Mouse (Mus musculus) stomach, postnatal 0 days (tissue): Measurements from ENCODE around the gene Naga. TPM values are rescaled to one million over a fixed set of nuclear protein-coding genes. Genes with fewer than 3 reads are reported as not detected.
A peak's percentile ranks its signal among the peaks of the same experiment; 100 is the strongest.

Experiments used
- ATAC-seq: fragments of 200-750 bp; cut with Nextera tagmentation; 2 replicates; pipeline ENCODE4 v1.8.0; 2017; ENCODE audit not compliant: low FRiP score, low TSS enrichment
- DNase-seq: peaks from one replicate; pipeline ENCODE4 v3.0.0-alpha.2; 2016; ENCODE audit warnings: low spot score
- H3K27ac ChIP-seq: fragments of 300-500 bp; sonication (generic); replicated peaks from 2 replicates; pipeline ENCODE4 v1.5.1; 2014; ENCODE audit warnings: mild to moderate bottlenecking, control low read depth
- H3K27me3 ChIP-seq: fragments of 300-500 bp; sonication (generic); 2 replicates; pipeline ENCODE4 v1.6.1; 2014; ENCODE audit warnings: low read length; ENCODE audit not compliant: control insufficient read depth, insufficient read depth
- H3K36me3 ChIP-seq: fragments of 300-500 bp; sonication (generic); 2 replicates; pipeline ENCODE4 v1.6.1; 2014; ENCODE audit warnings: low read length, mixed read lengths; ENCODE audit not compliant: control insufficient read depth, insufficient read depth
- H3K4me1 ChIP-seq: fragments of 300-500 bp; sonication (generic); replicated peaks from 2 replicates; pipeline ENCODE4 v1.6.1; 2014; ENCODE audit warnings: antibody characterized with exemption; ENCODE audit not compliant: control insufficient read depth, insufficient read depth
- H3K4me2 ChIP-seq: fragments of 300-500 bp; sonication (generic); replicated peaks from 2 replicates; pipeline ENCODE4 v1.6.1; 2014; ENCODE audit warnings: low read depth, mild to moderate bottlenecking, control low read depth, moderate library complexity
- H3K4me3 ChIP-seq: fragments of 300-500 bp; sonication (generic); 2 replicates; pipeline ENCODE4 v1.5.1; 2014; ENCODE audit warnings: low read depth, low read length, control low read depth
- H3K9ac ChIP-seq: fragments of 300-500 bp; sonication (generic); 2 replicates; pipeline ENCODE4 v1.6.1; 2014; ENCODE audit warnings: mild to moderate bottlenecking, low read length, control low read depth, mixed read lengths
- H3K9me3 ChIP-seq: fragments of 300-500 bp; sonication (generic); 2 replicates; pipeline ENCODE4 v1.6.1; 2016; ENCODE audit warnings: low read length; ENCODE audit not compliant: control insufficient read depth
- CTCF ChIP-seq: IDR thresholded peaks from 2 replicates; pipeline ENCODE4 v1.5.1; 2016; ENCODE audit warnings: antibody characterized with exemption, low read depth, mild to moderate bottlenecking, moderate library complexity
- EP300 ChIP-seq: optimal IDR thresholded peaks from 2 replicates; pipeline ENCODE3; 2016; ENCODE audit warnings: antibody characterized with exemption
- whole genome bisulfite sequencing: fragments of 180-500 bp; shearing (Covaris S2); extraction: QIAGEN DNeasy Blood & Tissue Kit; methylation state at CpG from one replicate; pipeline ENCODE4 v1.1.7; 2014; 5-methylcytosine and 5-hydroxymethylcytosine counted together
- polyA plus RNA-seq: library from polyadenylated mRNA; unstranded; fragments of >200 nt; fragmentation: Nextera tagmentation; extraction: Ambion mirVana; gene quantifications from 2 replicates; pipeline ENCODE4 v1.2.1, GENCODE M21; 2015

The Naga gene
- polyA plus RNA-seq, 1 experiment from 2014 or later, result 83.1 TPM

DNA sequence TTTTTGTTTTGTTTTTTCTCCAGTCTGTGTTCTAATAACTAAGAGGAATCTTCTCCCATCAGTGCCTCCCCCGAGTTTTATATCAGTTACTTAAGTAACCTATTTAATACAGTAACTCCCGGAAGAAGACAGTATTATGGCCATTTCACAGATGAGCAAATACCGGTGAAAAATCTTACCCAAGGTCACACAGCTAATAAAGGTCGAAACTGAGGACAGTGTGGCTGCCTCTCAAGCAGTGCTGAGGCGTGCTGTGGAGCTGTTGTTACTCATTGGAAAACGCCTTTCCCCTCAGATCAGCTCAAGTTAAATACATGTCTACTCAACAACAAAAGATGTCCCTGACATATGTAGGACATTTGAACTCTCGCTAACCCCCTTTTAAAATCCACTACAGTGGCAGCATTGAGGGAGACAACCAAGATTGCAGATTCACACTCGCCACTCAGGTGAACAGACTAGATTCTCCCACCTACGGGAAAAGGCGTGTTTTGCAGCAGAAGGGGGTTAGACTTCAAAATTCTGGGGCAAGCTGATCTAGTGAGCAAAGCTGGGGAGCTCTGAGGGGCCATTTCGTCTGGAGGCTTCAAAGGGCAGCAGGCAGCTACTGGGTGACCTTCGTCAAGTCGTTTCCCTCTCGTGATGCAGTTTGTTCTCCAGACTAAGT lies 14.5 kb upstream of the Naga start:
- Histone ChIP-seq H3K4me1 (no peaks in the 10 kb centered on the region), H3K27ac (peak overlapping the region; percentile 89), H3K27me3 (no peaks in the 10 kb centered on the region), H3K36me3 (peaks cover 15% of the 10 kb centered on the region), H3K4me3 (peak overlapping the region; percentile 96), H3K4me2 (peak overlapping the region; percentile 81), H3K9ac (peak overlapping the region; percentile 98), H3K9me3 (no peaks in the 10 kb centered on the region)
- no peak for ATAC-seq
- TF ChIP-seq CTCF (no peak), EP300 (no peak)
- DNase-seq, result no peak
- 17% methylated on average over 14 of the region's 14 CpGs for WGBS

DNA sequence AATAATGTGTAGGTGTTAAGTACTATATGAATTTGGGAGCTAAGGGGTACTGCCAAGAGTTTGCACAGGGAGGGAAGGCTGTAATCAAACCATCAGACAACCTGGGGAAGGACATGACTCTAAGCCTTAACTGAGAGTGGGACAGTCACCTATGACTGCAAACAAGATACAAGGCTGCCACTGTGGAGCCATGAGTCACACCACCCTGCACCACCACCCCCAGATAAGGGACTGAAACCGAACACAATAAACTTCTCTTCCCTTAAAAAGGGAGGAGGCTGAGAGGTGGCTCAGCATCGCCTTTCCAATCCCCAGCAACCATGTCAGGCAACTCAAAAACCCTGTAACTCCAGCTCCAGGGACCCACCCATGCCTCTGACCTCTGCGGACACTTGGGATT lies 12.8 kb upstream of the Naga start:
- Histone ChIP-seq H3K36me3 (peaks cover 17% of the 10 kb centered on the region), H3K4me1 (0 out of 2 replicates have a peak, but pooled peaks cover 7% of the 10 kb centered on the region), H3K27me3 (no peaks in the 10 kb centered on the region), H3K4me3 (no peak overlapping the region), H3K9ac (no peak overlapping the region), H3K9me3 (no peaks in the 10 kb centered on the region), H3K27ac (no peak overlapping the region), H3K4me2 (no peak overlapping the region)
- ATAC-seq (no peak), DNase-seq (no peak)
- 49% methylated on average over 3 of the region's 3 CpGs for WGBS
- TF ChIP-seq CTCF (no peak), EP300 (no peak)

DNA sequence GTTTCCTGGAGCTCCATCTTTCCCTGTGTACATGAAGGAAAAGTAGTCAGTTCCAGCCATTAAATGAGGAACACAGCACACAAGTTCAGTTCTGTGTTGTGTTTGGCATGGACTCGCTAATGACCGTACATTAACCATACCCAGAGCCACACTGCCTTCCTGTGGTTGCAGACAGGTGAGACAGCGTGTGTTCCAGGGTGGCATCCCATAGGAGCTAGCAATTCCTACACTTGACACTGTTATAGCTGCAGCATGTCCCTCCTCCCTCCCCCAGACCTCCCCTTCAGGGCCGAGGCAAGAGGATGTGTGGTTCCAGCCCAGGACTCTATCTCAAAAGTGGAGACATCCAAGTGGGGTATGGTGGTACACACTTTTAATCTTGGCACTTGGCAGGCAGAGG lies 11.6 kb upstream of the Naga start:
- Histone ChIP-seq H3K36me3 (peaks cover 17% of the 10 kb centered on the region), H3K4me2 (no peak overlapping the region), H3K27me3 (no peaks in the 10 kb centered on the region), H3K9ac (no peak overlapping the region), H3K4me3 (no peak overlapping the region), H3K9me3 (no peaks in the 10 kb centered on the region), H3K4me1 (peaks cover 7% of the 10 kb centered on the region; the same call in 1 of the 2 replicates), H3K27ac (no peak overlapping the region)
- TF ChIP-seq CTCF (peak; percentile 39; the same call in 1 of the 2 replicates), EP300 (no peak)
- WGBS, result 69% methylated on average over 3 of the region's 4 CpGs
- DNase-seq (no peak), ATAC-seq (no peak)

DNA sequence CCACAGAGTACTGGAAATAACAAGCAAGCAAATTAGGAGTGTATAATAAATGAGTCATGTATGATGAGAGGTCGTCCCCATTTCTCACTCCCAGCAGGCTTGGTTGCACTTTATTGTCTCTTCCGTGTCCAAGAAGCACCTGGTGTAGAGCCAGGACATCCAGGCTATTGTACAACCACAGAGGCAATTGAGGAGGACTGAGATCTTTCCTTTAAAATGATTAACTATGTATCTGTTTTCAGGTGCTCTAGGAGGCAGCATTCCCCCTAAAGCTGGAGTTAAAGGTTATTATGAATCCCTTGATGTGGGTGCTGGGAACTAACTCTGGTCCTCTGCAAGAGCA lies 10.2 kb upstream of the Naga start:
- Histone ChIP-seq H3K4me3 (no peak overlapping the region), H3K36me3 (peaks cover 17% of the 10 kb centered on the region), H3K27ac (no peak overlapping the region), H3K4me1 (peaks cover 7% of the 10 kb centered on the region; the same call in 1 of the 2 replicates), H3K4me2 (no peak overlapping the region), H3K9ac (no peak overlapping the region), H3K27me3 (no peaks in the 10 kb centered on the region), H3K9me3 (no peaks in the 10 kb centered on the region)
- 81% methylated on average over 2 of the region's 2 CpGs for WGBS
- ATAC-seq, result no peak
- no peak for DNase-seq
- no peak for TF ChIP-seq EP300
- no peak for TF ChIP-seq CTCF

DNA sequence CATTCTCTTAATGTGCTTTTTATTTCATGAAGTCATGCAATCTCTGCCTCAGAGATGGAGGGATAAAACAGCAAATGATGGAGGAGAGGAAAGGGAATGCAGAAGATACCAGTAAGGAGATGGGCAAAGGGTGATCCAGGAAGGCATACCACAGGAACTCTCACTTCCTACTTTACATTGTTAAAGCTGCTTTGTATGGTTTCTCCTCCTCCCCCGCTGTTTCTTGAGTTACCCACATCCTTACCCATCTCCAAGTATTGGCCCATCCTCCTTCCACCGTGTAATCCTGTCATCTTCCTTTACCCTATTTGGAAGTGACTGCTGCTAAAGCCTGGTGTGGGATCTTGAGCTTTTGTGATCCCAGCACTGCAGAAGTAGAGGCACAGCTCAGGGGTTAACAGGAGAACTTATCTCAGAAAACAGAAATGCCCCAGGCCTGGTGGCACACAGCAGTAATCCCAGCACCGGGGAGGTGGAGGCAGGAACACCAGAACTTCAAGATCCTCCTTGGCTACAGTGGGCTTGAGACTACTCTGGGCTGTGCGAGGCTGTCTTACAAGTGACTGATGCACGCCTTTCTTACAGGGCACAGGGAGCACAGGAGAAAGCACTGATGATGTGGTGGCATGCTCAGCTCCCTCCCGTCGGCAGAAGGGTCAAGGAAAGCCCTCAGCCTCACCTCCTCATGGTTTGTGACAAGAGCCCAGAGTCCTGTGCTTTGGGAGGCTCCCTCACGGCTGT lies 9.7 kb upstream of the Naga start:
- DNase-seq, result no peak
- H3K9me3 ChIP-seq, result no peaks in the 10 kb centered on the region
- no peak overlapping the region for H3K4me2 ChIP-seq
- no peak overlapping the region for H3K27ac ChIP-seq
- WGBS, result 75% methylated on average over 8 of the region's 8 CpGs
- no peaks in the 10 kb centered on the region for H3K27me3 ChIP-seq
- H3K9ac ChIP-seq, result no peak overlapping the region
- peaks cover 7% of the 10 kb centered on the region; the same call in 1 of the 2 replicates for H3K4me1 ChIP-seq
- H3K36me3 ChIP-seq, result peaks cover 17% of the 10 kb centered on the region
- ATAC-seq, result no peak
- no peak for TF ChIP-seq EP300
- no peak overlapping the region for H3K4me3 ChIP-seq

- no peaks in the 10 kb centered on the region for H3K27me3 ChIP-seq
- H3K36me3 ChIP-seq, result peaks cover 17% of the 10 kb centered on the region
- peaks cover 7% of the 10 kb centered on the region; the same call in 1 of the 2 replicates for H3K4me1 ChIP-seq
- no peak overlapping the region for H3K9ac ChIP-seq
- ATAC-seq (no peak), DNase-seq (no peak)
- TF ChIP-seq EP300, result no peak
- TF ChIP-seq CTCF, result no peak
- H3K27ac ChIP-seq, result no peak overlapping the region
- no peak overlapping the region for H3K4me2 ChIP-seq
- no peaks in the 10 kb centered on the region for H3K9me3 ChIP-seq
- WGBS, result 92% methylated on average over 12 of the region's 12 CpGs
- H3K4me3 ChIP-seq, result no peak overlapping the region
Measured at GRCm38 (mm10) chr15:82347852-82348251, 9.1 kb upstream of the Naga start.
